In genomic region chr2:151533632-151534031, GRCm38 (mm10) we compare ENCODE assay signal across 25 mouse cellular contexts. TPM values are rescaled to one million over a fixed set of nuclear protein-coding genes. Genes with fewer than 3 reads are reported as not detected.
DNase-seq lines count a peak whose midpoint lies in the region; ATAC-seq and TF ChIP-seq lines count a peak whose summit lies in the region.
"Had no signal": no experiment of that assay in that cellular context is flagged by ENCODE, and none has a peak within 500 bp of the region (broad histone marks: within the 10 kb centered on the region; RNA-seq: fewer than 3 reads in every experiment).

No protein-coding gene starts in this region.

- WGBS in lung, adult 2 months: 64% methylated on average over 6 of the region's 6 CpGs

- DNase-seq in lung, adult 18-20 months: peak; percentile 20 to 54
- no peak for DNase-seq in lung, adult 2 months
- DNase-seq in 416B (ENCODE audit: low read depth): peak; percentile 81
- DNase-seq in brain, adult 2 months (ENCODE audit: low read depth, low spot score): peak; percentile 63
- no peak for DNase-seq in Muller cell, postnatal 12 days (ENCODE audit: inconsistent ontology term)
- no peak for DNase-seq in adrenal gland, adult 18-20 months (ENCODE audit: low spot score in 2 of 2)
- DNase-seq: adrenal gland, adult 2 months; cerebellum, adult 9-11 months; embryo, embryonic 11 days; gastrocnemius, postnatal 25 days; heart, postnatal 14 days had no signal

- H3K4me3 ChIP-seq in lung, adult 2 months (replicated peaks; ENCODE audit: extremely low read depth, low read depth, low read length): no peak overlapping the region
- H3K4me3 ChIP-seq: embryonic facial prominence, embryonic 15.5 days; forebrain, embryonic 10.5 days; intestine, embryonic 15.5 days; kidney, embryonic 15.5 days; midbrain, embryonic 13.5 days had no signal

- H3K4me1 ChIP-seq in lung, adult 2 months (ENCODE audit: control insufficient read depth, insufficient read depth, low read length): peaks cover 17% of the 10 kb centered on the region
- H3K4me1 ChIP-seq: midbrain, embryonic 13.5 days had no signal

- ATAC-seq in megakaryocyte progenitor cell, adult 5-6 weeks (replicated peaks; ENCODE audit: poor library complexity): peak; percentile 56
- ATAC-seq: intestine, embryonic 15.5 days; midbrain, embryonic 13.5 days had no signal

- TF ChIP-seq POLR2A in lung, adult 2 months (IDR thresholded peaks at IDR 0.05; ENCODE audit: borderline replicate concordance, extremely low read depth, low read depth, low read length): no peak

- TF ChIP-seq CTCF in lung, adult 2 months (IDR thresholded peaks at IDR 0.05; ENCODE audit: insufficient read depth, low read length): no peak

RNA-seq across cellular contexts. Expression of gene Fkbp1a, which starts 8.7 kb away (rescaled TPM):
- polyA plus RNA-seq in lung, adult 2 months (2012; rRNA removed): 129 and 214 TPM in 2 replicates
- 152 and 153 TPM in 2 replicates for total RNA-seq in megakaryocyte progenitor cell, adult 5-6 weeks (2015)
- 23.9 and 24.4 TPM in 2 replicates for total RNA-seq in megakaryocyte progenitor cell, adult 5-6 weeks (2017)
- 100 to 1,000 TPM; 257 to 301 TPM for total RNA-seq in adrenal gland, adult 18-20 months (2021)

RNA-seq across cellular contexts. Expression of gene Sdcbp2, which starts 38.8 kb away (rescaled TPM):
- polyA plus RNA-seq in lung, adult 2 months (2012; rRNA removed): 4.0 and 10.6 TPM in 2 replicates
- total RNA-seq in megakaryocyte progenitor cell, adult 5-6 weeks (2015): 0.10 and 0.22 TPM in 2 replicates
- not detected in 2 replicates for total RNA-seq in megakaryocyte progenitor cell, adult 5-6 weeks (2017)
- 1 to 10 TPM in 1 of 2 experiments, under 1 TPM in 1; 0.80 to 2.0 TPM for total RNA-seq in adrenal gland, adult 18-20 months (2021)
- polyA plus RNA-seq: macrophage had no signal

RNA-seq across cellular contexts. Expression of gene Nsfl1c, which starts 39.6 kb away (rescaled TPM):
- 44.9 and 68.9 TPM in 2 replicates for polyA plus RNA-seq in lung, adult 2 months (2012; rRNA removed)
- total RNA-seq in megakaryocyte progenitor cell, adult 5-6 weeks (2015): 45.9 and 46.8 TPM in 2 replicates
- 107 and 120 TPM in 2 replicates for total RNA-seq in megakaryocyte progenitor cell, adult 5-6 weeks (2017)
- 100 to 1,000 TPM; 143 to 159 TPM for total RNA-seq in adrenal gland, adult 18-20 months (2021)

RNA-seq across cellular contexts. Expression of gene 4921509C19Rik, which starts 57.7 kb away (rescaled TPM):
- polyA plus RNA-seq in lung, adult 2 months (2012; rRNA removed): not detected in 2 replicates
- not detected in 2 replicates for total RNA-seq in megakaryocyte progenitor cell, adult 5-6 weeks (2015)
- not detected in 2 replicates for total RNA-seq in megakaryocyte progenitor cell, adult 5-6 weeks (2017)
- total RNA-seq in adrenal gland, adult 18-20 months (2021): not detected
- total RNA-seq: adrenal gland, adult 2 months; gastrocnemius, postnatal 25 days; heart, postnatal 14 days; layer of hippocampus, postnatal 25 days; left cerebral cortex, postnatal 14 days had no signal
- polyA plus RNA-seq: adrenal gland, adult 2 months; embryonic facial prominence, embryonic 15.5 days; forebrain, embryonic 10.5 days; heart, embryonic 11.5 days; hindbrain, embryonic 14.5 days; intestine, embryonic 15.5 days; kidney, embryonic 15.5 days; large intestine, adult 2 months; limb, embryonic 14.5 days; macrophage; midbrain, embryonic 13.5 days; stomach, postnatal 0 days had no signal

Comparison
In these comparisons a context has a peak if more than half of its experiments do, and no peak if none do; other contexts are left out.
1. DNase-seq: peak in lung, adult 18-20 months (2 of 2), 416B (single experiment) and brain, adult 2 months (single experiment); none in lung, adult 2 months (single experiment), Muller cell, postnatal 12 days (single experiment) and adrenal gland, adult 18-20 months (0 of 2).